Mouse (Mus musculus): ENCODE measurements around the gene Frmpd4. TPM values are rescaled to one million over a fixed set of nuclear protein-coding genes. Genes with fewer than 3 reads are reported as not detected.
A peak's percentile ranks its signal among the peaks of the same experiment; 100 is the strongest.

Frmpd4 gene
- polyA plus RNA-seq, 1 experiment from 2014 or later: 0.48 TPM

GRCm38 (mm10) chrX:168124043-168124442 is 453.0 kb downstream of the Frmpd4 start:
- Histone ChIP-seq H3K27me3 (peaks cover 41% of the 10 kb centered on the region), H3K27ac (replicated peaks) (no peak overlapping the region), H3K9me3 (replicated peaks) (no peaks in the 10 kb centered on the region), H3K9ac (no peak overlapping the region), H3K4me2 (replicated peaks) (peak overlapping the region; percentile 71), H3K36me3 (no peaks in the 10 kb centered on the region), H3K4me1 (no peaks in the 10 kb centered on the region), H3K4me3 (replicated peaks) (peak overlapping the region; percentile 43)
- WGBS: 13% methylated on average over 8 of the region's 8 CpGs
- no peak for ATAC-seq (ENCODE audit: insufficient number of reproducible peaks, low FRiP score, low TSS enrichment, low read depth)

DNA sequence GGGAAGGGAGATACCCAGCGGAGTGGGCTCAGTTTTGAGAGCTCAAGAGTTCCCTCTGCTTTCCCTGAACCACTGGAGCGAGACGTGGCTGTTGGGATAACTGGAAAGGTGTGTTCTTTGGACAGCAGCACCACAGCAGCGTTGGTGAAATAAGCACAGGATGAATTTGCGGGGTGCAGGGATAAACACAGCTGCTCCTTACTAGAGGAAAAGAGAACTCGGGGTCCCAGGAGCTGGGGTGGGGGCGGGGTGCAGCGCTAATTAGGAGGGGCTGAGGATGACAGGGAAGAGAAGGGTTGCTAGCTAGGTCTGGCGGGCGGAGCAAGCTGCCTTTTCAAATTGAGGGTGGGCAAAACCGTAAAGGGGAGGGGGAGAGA is 453.5 kb downstream of the Frmpd4 start:
- Histone ChIP-seq H3K27ac (replicated peaks) (no peak overlapping the region), H3K4me3 (replicated peaks) (peak overlapping the region; percentile 43), H3K4me1 (no peaks in the 10 kb centered on the region), H3K9me3 (replicated peaks) (no peaks in the 10 kb centered on the region), H3K9ac (no peak overlapping the region), H3K4me2 (replicated peaks) (peak overlapping the region; percentile 71), H3K27me3 (peaks cover 41% of the 10 kb centered on the region), H3K36me3 (no peaks in the 10 kb centered on the region)
- WGBS: 14% methylated on average over 11 of the region's 11 CpGs
- ATAC-seq (ENCODE audit: insufficient number of reproducible peaks, low FRiP score, low TSS enrichment, low read depth): no peak

DNA sequence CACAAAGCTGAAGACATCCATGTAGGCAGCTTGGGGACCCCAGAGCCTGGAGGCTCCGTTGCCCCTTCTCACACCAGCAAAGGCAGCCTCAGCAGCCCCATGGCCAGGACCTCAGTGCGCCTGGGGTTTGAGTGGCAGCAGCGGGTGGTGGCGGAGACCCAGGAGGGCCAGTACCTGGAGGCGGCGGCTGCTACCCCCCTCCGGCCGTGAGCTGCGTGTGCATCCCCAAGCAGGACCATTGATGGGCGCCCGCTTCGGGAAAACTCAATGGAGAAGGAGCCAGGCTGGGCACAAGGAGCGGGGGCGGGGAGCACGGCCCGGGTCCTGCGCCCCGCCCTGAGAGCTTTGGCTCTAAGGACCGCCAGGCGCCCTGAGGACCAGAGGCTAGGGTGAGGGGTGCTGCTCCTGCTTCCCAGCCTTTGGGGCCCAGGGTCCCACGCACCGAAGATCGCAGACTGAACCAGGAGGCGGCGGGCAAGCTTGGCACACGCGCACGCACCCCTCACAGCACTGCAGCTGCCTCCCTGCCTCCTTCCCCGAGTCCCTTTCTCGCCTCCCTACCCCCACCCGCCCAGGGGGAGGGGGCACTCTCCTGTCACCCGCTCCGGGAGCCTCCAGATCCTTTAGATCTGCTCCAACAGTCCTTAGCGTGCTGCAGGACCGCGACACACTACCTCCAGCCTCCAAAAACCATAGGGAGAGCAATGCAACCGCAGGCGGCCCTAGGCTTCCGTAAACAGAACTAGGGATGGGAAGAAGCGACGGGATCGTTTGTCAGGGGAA is 454.0 kb downstream of the Frmpd4 start:
- Histone ChIP-seq H3K27ac (replicated peaks) (no peak overlapping the region), H3K9me3 (replicated peaks) (no peaks in the 10 kb centered on the region), H3K9ac (no peak overlapping the region), H3K36me3 (no peaks in the 10 kb centered on the region), H3K27me3 (peaks cover 41% of the 10 kb centered on the region), H3K4me3 (replicated peaks) (peak overlapping the region; percentile 43), H3K4me1 (no peaks in the 10 kb centered on the region), H3K4me2 (replicated peaks) (peak overlapping the region; percentile 71)
- whole genome bisulfite sequencing: 13% methylated on average over 22 of the region's 42 CpGs
- ATAC-seq (ENCODE audit: insufficient number of reproducible peaks, low FRiP score, low TSS enrichment, low read depth): peak; percentile 57

GRCm38 (mm10) chrX:168041589-168041988 is 535.4 kb downstream of the Frmpd4 start:
- Histone ChIP-seq H3K27me3 (no peaks in the 10 kb centered on the region), H3K4me3 (replicated peaks) (no peak overlapping the region), H3K36me3 (no peaks in the 10 kb centered on the region), H3K9ac (no peak overlapping the region), H3K4me1 (no peaks in the 10 kb centered on the region), H3K27ac (replicated peaks) (no peak overlapping the region), H3K4me2 (replicated peaks) (no peak overlapping the region), H3K9me3 (replicated peaks) (no peaks in the 10 kb centered on the region)
- ATAC-seq (ENCODE audit: insufficient number of reproducible peaks, low FRiP score, low TSS enrichment, low read depth): no peak

DNA sequence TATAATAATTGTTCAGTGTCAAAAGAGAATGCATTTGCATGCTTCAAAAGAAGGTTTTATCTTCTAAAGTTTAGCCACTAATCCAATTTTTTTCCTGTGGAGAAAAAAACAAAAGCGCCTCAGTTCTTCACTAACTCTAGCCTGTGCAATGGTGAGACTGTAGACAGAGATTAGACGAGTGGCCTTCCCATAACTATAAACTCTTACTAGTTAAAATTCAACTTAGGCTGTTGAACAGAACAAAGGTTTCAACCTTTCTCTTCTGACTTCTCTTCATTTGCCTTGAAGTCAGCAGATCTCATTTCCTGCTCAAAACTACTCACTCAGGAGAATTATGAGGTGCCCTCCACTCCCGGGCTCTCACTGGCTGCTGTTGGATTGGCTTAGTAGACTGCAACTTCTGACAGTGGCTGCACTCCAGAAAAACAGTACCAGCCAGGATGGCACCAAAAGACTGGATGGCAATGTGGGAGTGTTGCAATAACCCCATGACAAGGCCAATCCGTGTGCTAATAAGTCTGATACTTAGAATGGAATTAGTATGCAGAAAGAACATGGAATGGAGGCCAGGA is 556.4 kb downstream of the Frmpd4 start:
- ATAC-seq (ENCODE audit: insufficient number of reproducible peaks, low FRiP score, low TSS enrichment, low read depth): no peak
- Histone ChIP-seq H3K4me2 (replicated peaks) (no peak overlapping the region), H3K9ac (no peak overlapping the region), H3K4me3 (replicated peaks) (no peak overlapping the region), H3K4me1 (no peaks in the 10 kb centered on the region), H3K36me3 (no peaks in the 10 kb centered on the region), H3K9me3 (replicated peaks) (no peaks in the 10 kb centered on the region), H3K27ac (replicated peaks) (no peak overlapping the region), H3K27me3 (no peaks in the 10 kb centered on the region; the same call in 1 of the 2 replicates)
- 81% methylated on average over 4 of the region's 4 CpGs for whole genome bisulfite sequencing

DNA sequence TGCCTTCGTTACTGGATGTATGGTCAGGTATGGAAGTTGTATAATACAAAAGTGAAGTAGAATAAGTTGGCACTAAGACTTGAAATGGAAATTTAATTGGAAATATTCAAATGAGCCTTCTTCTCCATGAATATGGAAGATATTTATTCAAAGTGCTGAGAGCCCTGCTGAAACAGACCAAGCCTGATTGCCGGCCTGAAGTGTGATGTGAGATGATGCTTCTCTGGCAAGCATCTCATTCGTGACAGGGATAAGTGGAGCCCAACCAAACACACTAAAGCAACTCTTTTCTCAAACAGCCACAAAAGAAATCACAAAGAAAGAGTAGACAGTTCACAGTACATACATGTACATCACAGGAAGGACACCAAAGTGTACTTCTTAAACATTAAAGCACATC is 559.2 kb downstream of the Frmpd4 start:
- H3K27me3 ChIP-seq: peaks cover 4% of the 10 kb centered on the region; the same call in 1 of the 2 replicates
- H3K4me3 ChIP-seq (replicated peaks): no peak overlapping the region

DNA sequence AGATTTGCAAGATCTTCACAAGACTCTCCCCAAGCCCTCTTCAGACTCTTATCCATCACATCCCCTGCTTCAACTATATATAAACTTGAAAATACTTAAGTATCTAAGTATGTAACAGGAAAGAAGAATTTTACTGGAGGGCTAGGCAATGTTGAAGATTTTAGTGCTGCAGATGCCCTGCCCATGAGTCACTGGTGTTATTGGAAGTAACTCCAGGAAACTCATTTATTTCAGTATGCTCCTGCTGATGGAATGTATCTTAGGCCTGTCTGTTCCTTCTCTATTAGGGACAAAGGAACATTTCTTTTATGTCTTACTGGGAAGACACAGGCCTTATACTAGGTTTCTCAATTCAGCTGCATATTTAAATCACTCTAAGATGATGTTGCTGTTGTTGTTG is 592.2 kb downstream of the Frmpd4 start:
- H3K4me2 ChIP-seq (replicated peaks): no peak overlapping the region
- ATAC-seq (ENCODE audit: insufficient number of reproducible peaks, low FRiP score, low TSS enrichment, low read depth): no peak
- H3K4me1 ChIP-seq: no peaks in the 10 kb centered on the region
- no peaks in the 10 kb centered on the region for H3K36me3 ChIP-seq
- H3K27me3 ChIP-seq: no peaks in the 10 kb centered on the region
- H3K27ac ChIP-seq (replicated peaks): no peak overlapping the region
- no peak overlapping the region for H3K9ac ChIP-seq
- H3K4me3 ChIP-seq (replicated peaks): no peak overlapping the region
- no peaks in the 10 kb centered on the region for H3K9me3 ChIP-seq (replicated peaks)

More for the DNA sequence above, 559.2 kb downstream of the Frmpd4 start:
- H3K4me2 ChIP-seq (replicated peaks): no peak overlapping the region
- no peaks in the 10 kb centered on the region for H3K9me3 ChIP-seq (replicated peaks)
- H3K36me3 ChIP-seq: no peaks in the 10 kb centered on the region
- H3K27ac ChIP-seq (replicated peaks): no peak overlapping the region
- no peak overlapping the region for H3K9ac ChIP-seq
- H3K4me1 ChIP-seq: no peaks in the 10 kb centered on the region
- WGBS: 66% methylated on average over 3 of the region's 3 CpGs
- ATAC-seq (ENCODE audit: insufficient number of reproducible peaks, low FRiP score, low TSS enrichment, low read depth): no peak

GRCm38 (mm10) chrX:167951207-167951606 is 625.8 kb downstream of the Frmpd4 start:
- WGBS: 84% methylated on average over 2 of the region's 2 CpGs
- H3K27ac ChIP-seq (replicated peaks): no peak overlapping the region
- ATAC-seq (ENCODE audit: insufficient number of reproducible peaks, low FRiP score, low TSS enrichment, low read depth): no peak

DNA sequence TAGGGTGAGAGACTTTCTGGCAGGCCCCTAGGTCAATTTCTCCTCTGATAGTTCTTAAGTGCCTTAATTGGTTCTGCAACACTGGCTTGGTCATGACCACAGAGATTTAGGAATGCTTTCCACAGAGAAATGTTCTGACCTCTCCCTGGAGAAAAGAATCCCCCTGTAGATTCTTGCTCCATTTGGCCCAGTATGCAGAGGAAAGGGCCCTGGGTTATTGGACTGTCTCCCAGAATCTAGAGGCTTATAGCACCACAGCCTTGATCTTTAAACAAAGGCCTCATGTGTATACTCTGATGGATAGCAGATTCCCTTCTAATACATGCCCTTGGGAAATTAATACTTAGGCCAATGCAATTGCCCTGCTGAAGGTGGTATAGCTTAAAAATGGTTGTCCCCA is 667.5 kb downstream of the Frmpd4 start:
- no peak for ATAC-seq (ENCODE audit: insufficient number of reproducible peaks, low FRiP score, low TSS enrichment, low read depth)
- Histone ChIP-seq H3K4me3 (replicated peaks) (no peak overlapping the region), H3K27ac (replicated peaks) (no peak overlapping the region), H3K9me3 (replicated peaks) (no peaks in the 10 kb centered on the region), H3K4me1 (no peaks in the 10 kb centered on the region), H3K36me3 (no peaks in the 10 kb centered on the region), H3K27me3 (no peaks in the 10 kb centered on the region), H3K9ac (no peak overlapping the region), H3K4me2 (replicated peaks) (no peak overlapping the region)

More at GRCm38 (mm10) chrX:167951207-167951606, 625.8 kb downstream of the Frmpd4 start:
- Histone ChIP-seq H3K9me3 (replicated peaks) (no peaks in the 10 kb centered on the region), H3K4me1 (no peaks in the 10 kb centered on the region), H3K4me2 (replicated peaks) (no peak overlapping the region), H3K9ac (no peak overlapping the region), H3K4me3 (replicated peaks) (no peak overlapping the region), H3K27me3 (peaks cover 4% of the 10 kb centered on the region; the same call in 1 of the 2 replicates), H3K36me3 (no peaks in the 10 kb centered on the region)

DNA sequence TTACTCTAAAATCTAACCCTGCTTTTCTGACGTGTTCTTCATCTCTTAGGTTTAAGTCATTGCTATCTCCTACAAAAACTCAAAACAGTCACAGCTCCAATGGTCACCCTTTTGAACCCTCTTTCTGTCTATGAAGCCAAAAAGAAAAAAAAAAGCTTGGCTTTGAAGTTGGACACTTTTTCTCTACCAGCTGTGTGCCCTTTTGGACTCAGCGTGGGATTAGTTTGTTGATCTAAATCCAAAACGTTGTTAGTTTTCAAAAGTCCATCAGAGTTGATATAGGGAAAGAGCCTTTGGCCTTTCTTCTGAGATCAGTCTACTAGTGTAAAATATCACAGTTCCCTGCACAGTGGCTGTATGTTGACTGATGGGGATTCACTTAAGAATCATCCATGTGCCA is 676.0 kb downstream of the Frmpd4 start:
- no peaks in the 10 kb centered on the region for H3K4me1 ChIP-seq
- ATAC-seq (ENCODE audit: insufficient number of reproducible peaks, low FRiP score, low TSS enrichment, low read depth): no peak
- H3K27me3 ChIP-seq: 0 out of 2 replicates have a peak, but pooled peaks cover 5% of the 10 kb centered on the region
- 75% methylated on average over 3 of the region's 3 CpGs for WGBS
- H3K4me2 ChIP-seq (replicated peaks): no peak overlapping the region
- no peaks in the 10 kb centered on the region for H3K36me3 ChIP-seq
- H3K9me3 ChIP-seq (replicated peaks): no peaks in the 10 kb centered on the region
- H3K27ac ChIP-seq (replicated peaks): no peak overlapping the region
- no peak overlapping the region for H3K9ac ChIP-seq
- no peak overlapping the region for H3K4me3 ChIP-seq (replicated peaks)

DNA sequence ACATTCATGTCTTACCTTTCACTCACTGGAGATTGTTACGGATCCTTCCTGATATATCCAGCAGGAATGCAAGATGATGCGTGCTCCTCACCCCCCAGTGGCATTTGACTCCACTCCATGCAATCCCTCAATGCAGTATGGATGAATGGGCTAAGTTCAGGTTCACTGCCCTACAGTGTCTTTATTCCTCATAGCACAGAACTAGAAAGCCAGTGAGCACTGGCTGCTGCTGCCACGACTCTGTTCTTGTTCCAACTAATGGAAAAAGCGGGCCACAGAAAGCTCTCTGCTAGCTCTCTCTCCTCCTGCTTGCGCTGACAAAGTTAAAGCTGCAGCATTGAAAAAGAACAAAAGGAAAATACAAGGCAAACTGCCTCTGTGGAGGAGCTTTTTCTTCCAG is 722.2 kb downstream of the Frmpd4 start:
- H3K27me3 ChIP-seq: peaks cover 6% of the 10 kb centered on the region
- WGBS: 63% methylated on average over 5 of the region's 5 CpGs
- no peaks in the 10 kb centered on the region for H3K9me3 ChIP-seq (replicated peaks)
- H3K9ac ChIP-seq: no peak overlapping the region
- H3K4me2 ChIP-seq (replicated peaks): no peak overlapping the region
- H3K4me3 ChIP-seq (replicated peaks): no peak overlapping the region
- no peaks in the 10 kb centered on the region for H3K4me1 ChIP-seq
- no peak overlapping the region for H3K27ac ChIP-seq (replicated peaks)
- ATAC-seq (ENCODE audit: insufficient number of reproducible peaks, low FRiP score, low TSS enrichment, low read depth): no peak
- H3K36me3 ChIP-seq: no peaks in the 10 kb centered on the region

DNA sequence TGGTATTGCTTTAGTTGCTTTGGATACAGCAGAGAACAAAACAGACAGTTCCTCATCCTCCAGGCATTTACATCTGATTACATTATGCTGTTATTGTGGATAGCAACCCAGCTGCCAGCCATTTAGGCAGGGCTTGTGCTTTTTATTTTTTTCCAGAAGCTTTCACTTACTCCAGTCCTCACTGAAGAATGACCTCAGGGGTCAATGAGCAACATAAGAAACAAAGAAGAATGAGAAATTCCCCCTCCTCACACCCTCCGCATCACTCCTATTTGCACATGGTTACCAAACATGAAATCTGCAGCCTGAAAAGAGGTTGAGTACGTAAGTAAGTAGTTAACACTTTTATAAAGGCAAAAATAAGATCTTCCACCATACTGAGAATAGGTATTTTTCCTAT is 744.5 kb downstream of the Frmpd4 start:
- WGBS: 56% methylated on average over 2 of the region's 2 CpGs
- no peak for ATAC-seq (ENCODE audit: insufficient number of reproducible peaks, low FRiP score, low TSS enrichment, low read depth)
- Histone ChIP-seq H3K4me2 (replicated peaks) (no peak overlapping the region), H3K4me1 (no peaks in the 10 kb centered on the region), H3K9me3 (replicated peaks) (no peaks in the 10 kb centered on the region), H3K4me3 (replicated peaks) (no peak overlapping the region), H3K9ac (no peak overlapping the region), H3K27ac (replicated peaks) (no peak overlapping the region), H3K36me3 (no peaks in the 10 kb centered on the region), H3K27me3 (no peaks in the 10 kb centered on the region; the same call in 1 of the 2 replicates)
